Mouse (Mus musculus) hindbrain, embryonic 14.5 days (tissue): ENCODE results near the gene Zyg11b. TPM values are rescaled to one million over a fixed set of nuclear protein-coding genes. Genes with fewer than 3 reads are reported as not detected.

Source experiments
- ATAC-seq: fragments of 200-750 bp; cut with Nextera tagmentation; 2 replicates; pipeline ENCODE4 v1.8.0; 2017; ENCODE audit warnings: moderate number of reproducible peaks, mild to moderate bottlenecking, moderate TSS enrichment, moderate library complexity; ENCODE audit not compliant: low FRiP score
- DNase-seq: peaks from one replicate; pipeline ENCODE4 v3.0.0-alpha.2; 2015; ENCODE audit warnings: low spot score
- H3K27ac ChIP-seq: fragments of 300-500 bp; sonication (generic); 2 replicates; pipeline ENCODE4 v1.5.1; 2014; ENCODE audit warnings: mild to moderate bottlenecking, moderate library complexity
- H3K27me3 ChIP-seq: fragments of 300-500 bp; sonication (generic); 2 replicates; pipeline ENCODE4 v1.6.1; 2014; ENCODE audit warnings: mild to moderate bottlenecking, low read length, mixed read lengths; ENCODE audit not compliant: control insufficient read depth, insufficient read depth
- H3K36me3 ChIP-seq: fragments of 300-500 bp; sonication (generic); replicated peaks from 2 replicates; pipeline ENCODE4 v1.6.1; 2014; ENCODE audit not compliant: control insufficient read depth, insufficient read depth
- H3K4me1 ChIP-seq: fragments of 300-500 bp; sonication (generic); replicated peaks from 2 replicates; pipeline ENCODE4 v1.6.1; 2014; ENCODE audit warnings: antibody characterized with exemption, low read length, mixed read lengths; ENCODE audit not compliant: control insufficient read depth, insufficient read depth
- H3K4me2 ChIP-seq: fragments of 300-500 bp; sonication (generic); replicated peaks from 2 replicates; pipeline ENCODE4 v1.6.1; 2014; ENCODE audit warnings: mild to moderate bottlenecking, moderate library complexity
- H3K4me3 ChIP-seq: fragments of 300-500 bp; sonication (generic); replicated peaks from 2 replicates; pipeline ENCODE4 v1.5.1; 2014; ENCODE audit warnings: mild to moderate bottlenecking, low read length
- H3K9ac ChIP-seq: fragments of 300-500 bp; sonication (generic); 2 replicates; pipeline ENCODE4 v1.6.1; 2014
- H3K9me3 ChIP-seq: fragments of 300-500 bp; sonication (generic); 2 replicates; pipeline ENCODE4 v1.6.1; 2016; ENCODE audit warnings: low read length; ENCODE audit not compliant: control insufficient read depth
- WGBS: fragments of 180-500 bp; shearing (Covaris S2); extraction: QIAGEN DNeasy Blood & Tissue Kit; methylation state at CpG from one replicate; pipeline ENCODE4 v1.1.7; 2014; 5-methylcytosine and 5-hydroxymethylcytosine counted together
- polyA plus RNA-seq: library from polyadenylated mRNA; unstranded; fragments of >200 nt; fragmentation: Nextera tagmentation; extraction: Ambion mirVana; gene quantifications from 2 replicates; pipeline ENCODE4 v1.2.1, GENCODE M21; 2014

Zyg11b gene
- polyA plus RNA-seq, 1 experiment from 2014 or later: 45.3 TPM

DNA sequence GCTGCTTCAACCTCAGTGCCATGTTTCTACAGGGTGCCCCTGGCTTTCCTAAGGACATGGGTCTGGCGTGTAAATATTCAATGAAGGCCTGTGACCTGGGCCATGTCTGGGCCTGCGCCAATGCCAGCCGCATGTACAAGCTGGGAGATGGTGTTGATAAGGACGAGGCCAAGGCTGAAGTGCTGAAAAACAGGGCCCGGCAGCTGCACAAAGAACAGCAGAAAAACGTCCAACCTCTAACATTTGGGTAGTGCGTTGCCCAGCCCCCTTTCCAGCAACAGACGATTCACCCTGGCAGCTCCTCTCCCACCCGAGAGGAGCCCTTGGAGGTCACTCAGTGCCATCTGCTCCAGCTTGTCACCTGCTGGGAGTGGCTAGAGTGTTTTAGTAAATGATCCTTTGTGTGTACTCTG is 37.4 kb upstream of the Zyg11b start:
- H3K9ac ChIP-seq: no peak overlapping the region
- no peak overlapping the region; the same call in 1 of the 2 replicates for H3K27ac ChIP-seq
- peaks cover 45% of the 10 kb centered on the region for H3K36me3 ChIP-seq
- H3K4me3 ChIP-seq: no peak overlapping the region
- no peaks in the 10 kb centered on the region for H3K27me3 ChIP-seq
- DNase-seq (no peak), ATAC-seq (no peak)
- WGBS: 47% methylated on average over 9 of the region's 9 CpGs
- H3K9me3 ChIP-seq: no peaks in the 10 kb centered on the region
- no peak overlapping the region for H3K4me2 ChIP-seq
- no peaks in the 10 kb centered on the region for H3K4me1 ChIP-seq

DNA sequence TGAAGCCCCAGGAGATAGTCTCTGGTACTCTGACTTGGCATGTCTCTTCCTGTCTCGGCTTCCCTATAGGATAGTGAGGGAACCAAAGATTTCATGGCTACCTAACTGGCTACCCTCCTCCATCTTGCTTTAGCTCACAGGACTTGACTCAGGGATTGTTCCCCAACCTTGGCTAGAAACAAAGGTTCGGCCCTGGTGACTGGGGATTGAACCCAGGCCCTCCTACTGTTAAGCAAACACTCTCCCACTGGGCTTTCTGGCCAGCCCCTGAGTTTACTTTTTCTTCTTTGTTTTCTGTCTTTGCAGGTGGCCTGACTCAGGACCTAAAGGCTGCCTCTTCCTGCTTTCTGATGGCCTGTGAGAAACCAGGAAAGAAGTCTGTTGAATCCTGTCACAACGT is 36.9 kb upstream of the Zyg11b start:
- 32% methylated on average over 3 of the region's 3 CpGs for WGBS
- Histone ChIP-seq H3K9ac (no peak overlapping the region), H3K36me3 (peaks cover 50% of the 10 kb centered on the region)

DNA sequence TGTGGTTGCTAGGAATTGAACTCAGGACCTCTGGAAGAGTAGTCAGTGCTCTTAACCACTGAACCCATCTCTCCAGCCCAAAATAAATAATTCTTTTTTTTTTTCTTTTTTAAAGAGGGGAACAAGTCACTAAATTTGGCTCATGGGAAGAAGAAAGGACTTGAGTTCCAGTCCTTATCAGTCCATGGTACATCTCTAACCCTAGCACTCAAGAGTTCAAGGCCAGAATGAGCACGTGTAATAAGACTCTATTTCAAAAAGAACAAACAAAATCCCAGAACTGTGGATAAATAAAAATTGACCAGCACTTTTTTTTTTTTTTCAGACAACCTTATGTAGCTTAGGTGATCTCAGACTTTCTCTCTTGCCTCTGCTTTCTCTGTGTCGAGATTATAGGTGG is 35.9 kb upstream of the Zyg11b start:
- H3K4me3 ChIP-seq: no peak overlapping the region
- ATAC-seq: no peak
- no peak overlapping the region for H3K4me2 ChIP-seq
- H3K9me3 ChIP-seq: no peaks in the 10 kb centered on the region
- H3K27ac ChIP-seq: no peak overlapping the region
- 87% methylated on average over 2 of the region's 2 CpGs for WGBS
- peaks cover 60% of the 10 kb centered on the region for H3K36me3 ChIP-seq
- H3K27me3 ChIP-seq: no peaks in the 10 kb centered on the region
- DNase-seq: no peak
- no peaks in the 10 kb centered on the region for H3K4me1 ChIP-seq
- no peak overlapping the region for H3K9ac ChIP-seq

More for the DNA sequence above, 36.9 kb upstream of the Zyg11b start:
- Histone ChIP-seq H3K4me1 (no peaks in the 10 kb centered on the region), H3K27me3 (no peaks in the 10 kb centered on the region), H3K4me2 (no peak overlapping the region), H3K27ac (no peak overlapping the region), H3K9me3 (no peaks in the 10 kb centered on the region), H3K4me3 (no peak overlapping the region)
- DNase-seq (no peak), ATAC-seq (no peak)

DNA sequence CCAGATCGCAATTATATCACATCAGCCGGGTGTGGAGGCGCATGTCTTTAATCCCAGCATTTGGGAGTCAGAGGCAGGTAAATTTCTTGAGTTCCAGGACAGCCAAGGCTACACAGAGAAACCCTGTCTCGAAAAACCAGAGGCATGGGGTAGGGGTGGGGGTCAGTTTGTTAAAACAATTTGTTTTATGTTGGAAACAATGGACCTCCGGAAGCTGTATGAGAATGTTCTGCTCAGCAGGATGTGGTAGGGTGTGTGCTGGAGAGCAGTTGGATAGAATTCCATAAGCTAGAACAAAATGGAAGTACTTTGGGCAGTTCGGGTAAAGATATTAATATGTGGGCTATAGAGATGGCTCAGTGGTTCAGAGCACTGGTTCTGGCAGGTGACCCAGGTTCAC is 34.5 kb upstream of the Zyg11b start:
- H3K4me2 ChIP-seq: no peak overlapping the region
- H3K9me3 ChIP-seq: no peaks in the 10 kb centered on the region
- WGBS: 90% methylated on average over 6 of the region's 6 CpGs
- no peaks in the 10 kb centered on the region for H3K27me3 ChIP-seq
- H3K36me3 ChIP-seq: peaks cover 60% of the 10 kb centered on the region
- no peak for ATAC-seq
- no peak for DNase-seq
- no peak overlapping the region for H3K9ac ChIP-seq
- no peaks in the 10 kb centered on the region for H3K4me1 ChIP-seq
- no peak overlapping the region for H3K4me3 ChIP-seq
- H3K27ac ChIP-seq: no peak overlapping the region

DNA sequence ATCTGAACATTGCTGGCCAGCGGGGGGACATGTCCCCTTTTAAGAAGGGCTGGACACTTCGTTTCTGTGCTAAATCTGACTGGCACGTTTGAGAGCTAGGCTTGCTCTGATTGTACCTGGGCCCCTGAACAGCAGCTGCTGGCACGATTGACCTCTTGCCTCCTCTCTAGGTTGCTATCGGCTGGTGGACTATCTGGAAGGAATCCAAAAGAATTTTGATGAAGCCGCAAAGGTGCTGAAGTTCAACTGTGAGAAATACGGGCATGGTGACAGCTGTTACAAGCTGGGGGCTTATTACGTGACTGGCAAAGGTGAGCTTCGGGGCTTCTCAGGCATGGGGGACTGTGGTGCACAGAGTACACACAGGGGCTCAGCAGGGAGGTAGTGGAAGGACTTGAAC is 31.1 kb upstream of the Zyg11b start:
- H3K27me3 ChIP-seq: no peaks in the 10 kb centered on the region
- DNase-seq: no peak
- H3K4me3 ChIP-seq: no peak overlapping the region
- H3K4me2 ChIP-seq: no peak overlapping the region
- peaks cover 7% of the 10 kb centered on the region for H3K4me1 ChIP-seq
- H3K9ac ChIP-seq: no peak overlapping the region
- ATAC-seq: no peak
- 87% methylated on average over 9 of the region's 9 CpGs for WGBS
- no peak overlapping the region for H3K27ac ChIP-seq
- H3K9me3 ChIP-seq: no peaks in the 10 kb centered on the region
- peaks cover 40% of the 10 kb centered on the region for H3K36me3 ChIP-seq

DNA sequence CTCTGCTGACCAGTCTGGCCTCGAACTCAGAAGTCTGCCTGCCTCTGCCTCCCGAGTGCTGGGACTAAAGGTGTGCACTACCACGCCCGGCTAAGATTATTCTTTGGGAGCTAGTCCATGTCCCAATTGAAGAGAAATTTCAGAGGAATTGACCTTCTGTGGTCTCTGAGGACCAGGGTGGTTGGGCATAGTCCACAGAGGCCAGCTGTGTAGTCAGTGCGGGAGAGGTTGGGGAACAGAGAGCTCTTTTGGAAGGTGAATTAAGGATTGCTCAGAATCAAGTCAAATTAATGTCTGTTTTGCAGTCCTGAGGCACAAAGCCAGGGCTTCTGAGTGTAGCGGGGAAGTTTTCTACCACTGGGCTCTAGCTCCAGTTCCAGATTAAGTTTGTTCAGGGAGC is 28.9 kb upstream of the Zyg11b start:
- Histone ChIP-seq H3K9me3 (no peaks in the 10 kb centered on the region), H3K4me3 (no peak overlapping the region), H3K36me3 (peaks cover 27% of the 10 kb centered on the region), H3K27ac (no peak overlapping the region), H3K4me1 (peaks cover 7% of the 10 kb centered on the region), H3K9ac (no peak overlapping the region), H3K4me2 (no peak overlapping the region), H3K27me3 (no peaks in the 10 kb centered on the region)
- no peak for ATAC-seq
- DNase-seq: no peak
- WGBS: 98% methylated on average over 6 of the region's 6 CpGs

DNA sequence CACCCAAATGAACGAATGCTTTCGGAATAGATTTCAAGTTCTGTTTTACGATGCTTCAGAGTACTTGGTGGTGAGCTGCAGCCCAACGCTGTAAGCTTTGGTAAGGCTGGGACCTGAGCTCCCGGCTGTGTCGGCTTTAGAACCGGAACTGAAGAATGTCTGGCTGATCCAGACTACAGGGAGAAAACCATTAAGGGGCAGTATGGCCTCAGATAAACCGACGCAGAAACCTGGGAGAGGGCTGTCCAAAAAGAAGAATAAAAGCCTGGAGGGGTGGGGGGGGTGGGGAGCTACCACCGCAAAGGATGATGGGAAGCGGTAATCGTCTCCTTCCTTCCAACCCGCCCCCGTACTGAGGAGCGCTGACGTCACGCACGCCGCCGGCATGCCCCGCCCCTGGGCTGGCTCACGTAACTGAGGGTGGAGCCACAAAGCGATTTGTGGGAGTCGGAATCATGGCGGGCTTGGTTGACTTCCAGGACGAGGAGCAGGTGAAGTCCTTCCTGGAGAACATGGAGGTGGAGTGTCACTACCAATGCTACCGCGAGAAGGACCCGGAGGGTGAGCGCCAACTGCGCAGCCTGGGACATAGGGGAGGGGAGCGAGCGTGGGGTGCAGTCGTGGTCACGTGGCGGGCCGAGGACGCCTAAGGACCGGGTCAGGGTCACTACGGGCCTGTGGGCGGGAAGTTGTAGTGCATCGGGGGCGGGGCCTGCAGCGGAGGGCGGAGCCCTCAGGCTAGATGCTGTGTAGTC is 27.0 kb upstream of the Zyg11b start, which contains the start of gene Coa7:
TSS of gene Coa7 (plus strand) at position 411 of the 755 bp plus-strand sequence.
- WGBS: under 1% methylated on average over 45 of the region's 45 CpGs
- H3K4me3 ChIP-seq: peak within 1 kb of the TSS; percentile 62
- peaks cover 11% of the 10 kb centered on the region for H3K36me3 ChIP-seq
- no peaks in the 10 kb centered on the region for H3K27me3 ChIP-seq
- H3K9me3 ChIP-seq: no peaks in the 10 kb centered on the region
- H3K9ac ChIP-seq: peak within 1 kb of the TSS; percentile 73
- peak within 1 kb of the TSS; percentile 62 for H3K4me2 ChIP-seq
- H3K4me1 ChIP-seq: peaks cover 7% of the 10 kb centered on the region
- peak; percentile 95 for ATAC-seq
- H3K27ac ChIP-seq: peak within 1 kb of the TSS; percentile 96
- DNase-seq: peak; percentile 99

DNA sequence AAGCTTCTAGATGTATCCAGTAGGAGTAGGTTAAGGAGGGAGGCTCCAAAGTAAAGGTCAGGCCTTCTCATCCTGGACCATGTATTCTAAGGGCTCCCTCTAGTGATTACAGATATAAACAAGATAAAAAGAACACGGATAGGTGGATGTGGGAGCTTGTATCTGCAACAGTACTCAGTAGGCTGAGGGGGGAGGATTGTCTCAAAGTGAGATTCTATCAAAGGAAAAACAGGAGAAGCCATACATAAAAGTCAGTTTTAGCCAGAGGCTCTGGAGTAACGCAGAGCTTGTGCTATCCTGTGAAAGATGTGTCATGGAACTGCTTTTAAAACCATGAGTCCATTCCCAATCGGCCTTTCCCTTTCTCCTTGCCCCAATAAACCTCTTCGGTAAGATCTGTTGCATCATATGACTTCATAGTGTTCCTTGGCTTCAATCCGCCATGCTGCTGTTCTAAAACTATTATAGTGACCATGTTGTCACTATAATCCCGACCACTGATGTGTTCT is 26.2 kb upstream of the Zyg11b start:
- 34% methylated on average over 6 of the region's 6 CpGs for WGBS
- Histone ChIP-seq H3K27ac (peak overlapping the region; percentile 96), H3K9ac (peak overlapping the region; percentile 73), H3K36me3 (peaks cover 3% of the 10 kb centered on the region; the same call in 1 of the 2 replicates), H3K4me2 (peak overlapping the region; percentile 62), H3K4me1 (peaks cover 7% of the 10 kb centered on the region), H3K4me3 (peak overlapping the region; percentile 62), H3K9me3 (no peaks in the 10 kb centered on the region), H3K27me3 (no peaks in the 10 kb centered on the region)
- DNase-seq: peak; percentile 71
- ATAC-seq: peak; percentile 13; the same call in 1 of the 2 replicates

DNA sequence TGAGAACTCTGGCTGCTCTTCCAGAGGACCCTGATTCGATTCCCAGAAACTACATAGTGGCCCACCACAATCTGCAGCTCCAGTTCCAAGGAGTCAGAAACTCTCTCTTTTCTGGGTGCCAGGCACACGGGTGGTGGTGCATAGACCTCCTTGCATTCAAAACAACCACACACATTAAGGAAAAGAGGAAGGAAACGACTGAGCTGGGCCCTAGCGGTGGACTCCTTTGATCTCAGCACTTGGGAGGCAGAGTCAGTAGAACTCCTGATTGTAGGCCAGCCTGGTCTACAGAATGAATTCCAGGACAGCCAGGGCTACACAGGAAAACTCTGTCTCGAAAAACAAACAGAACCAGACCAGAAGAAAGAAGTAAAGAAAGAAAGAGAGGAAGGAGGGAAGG is 22.7 kb upstream of the Zyg11b start:
- Histone ChIP-seq H3K9ac (no peak overlapping the region), H3K4me1 (peaks cover 3% of the 10 kb centered on the region), H3K36me3 (no peaks in the 10 kb centered on the region), H3K27ac (no peak overlapping the region), H3K4me3 (no peak overlapping the region), H3K4me2 (no peak overlapping the region), H3K9me3 (no peaks in the 10 kb centered on the region), H3K27me3 (no peaks in the 10 kb centered on the region)
- ATAC-seq (no peak), DNase-seq (no peak)
- 77% methylated on average over 5 of the region's 5 CpGs for WGBS
